Mouse (Mus musculus): ENCODE measurements at regions not wholly inside any gene's neighbourhood (a gene's known extent, or its start where the extent isn't known, plus 50 kb on each side); places are given as distances from the start of the nearest gene placed in this dataset.

- no peak for DNase-seq (ENCODE audit: extremely low spot score)
Observed at GRCm38 (mm10) chr15:27258984-27259853, 207.3 kb upstream of the Ank start.

- no peak for DNase-seq (ENCODE audit: extremely low spot score)
Observed at GRCm38 (mm10) chr15:27259854-27260191, 206.7 kb upstream of the Ank start.

DNA sequence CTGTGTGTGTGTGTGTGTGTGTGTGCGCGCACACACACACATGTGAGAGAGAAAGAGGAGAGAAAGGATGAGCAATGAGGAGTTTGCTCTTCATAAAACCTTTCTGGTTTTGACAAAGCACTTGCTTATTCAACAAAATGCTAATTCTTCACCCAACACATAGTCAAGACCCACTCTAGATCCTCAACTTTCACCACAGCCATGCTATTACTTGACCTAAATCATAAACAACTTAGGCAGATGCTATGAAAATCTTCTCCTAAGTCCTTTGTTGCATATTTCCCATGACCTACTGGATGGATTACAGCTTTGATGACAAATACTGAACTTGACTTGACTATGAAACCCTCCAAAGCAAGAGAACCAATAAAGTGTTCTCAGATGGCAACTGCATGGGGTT is 196.3 kb upstream of the Ank start:
- no peak for DNase-seq (ENCODE audit: extremely low spot score)

GRCm38 (mm10) chr15:27282279-27282678 is 184.2 kb upstream of the Ank start:
- no peak for DNase-seq (ENCODE audit: extremely low spot score)

- DNase-seq (ENCODE audit: extremely low spot score), result no peak
Observed at GRCm38 (mm10) chr15:27303856-27304255, 162.6 kb upstream of the Ank start.

DNA sequence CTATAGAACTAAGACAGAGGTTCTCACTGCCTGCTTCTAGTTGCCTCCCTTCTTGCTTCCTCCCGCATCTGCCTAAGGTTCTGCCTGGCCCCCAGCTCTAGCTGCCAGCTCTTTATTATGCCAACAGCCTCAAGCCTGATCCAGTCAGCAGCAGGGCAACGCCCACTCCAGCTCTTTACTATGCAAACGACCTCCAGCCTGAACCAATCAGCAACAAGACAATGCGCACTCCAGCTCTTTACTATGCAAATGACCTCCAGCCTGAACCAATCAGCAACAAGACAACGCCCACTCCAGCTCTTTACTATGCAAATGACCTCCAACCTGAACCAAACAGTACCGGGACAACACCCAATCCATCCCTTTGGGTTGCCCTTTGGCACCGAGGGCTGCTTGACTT is 162.2 kb upstream of the Ank start:
- DNase-seq (ENCODE audit: extremely low spot score), result no peak

GRCm38 (mm10) chr15:27305035-27305434 is 161.4 kb upstream of the Ank start:
- no peak for DNase-seq (ENCODE audit: extremely low spot score)

DNA sequence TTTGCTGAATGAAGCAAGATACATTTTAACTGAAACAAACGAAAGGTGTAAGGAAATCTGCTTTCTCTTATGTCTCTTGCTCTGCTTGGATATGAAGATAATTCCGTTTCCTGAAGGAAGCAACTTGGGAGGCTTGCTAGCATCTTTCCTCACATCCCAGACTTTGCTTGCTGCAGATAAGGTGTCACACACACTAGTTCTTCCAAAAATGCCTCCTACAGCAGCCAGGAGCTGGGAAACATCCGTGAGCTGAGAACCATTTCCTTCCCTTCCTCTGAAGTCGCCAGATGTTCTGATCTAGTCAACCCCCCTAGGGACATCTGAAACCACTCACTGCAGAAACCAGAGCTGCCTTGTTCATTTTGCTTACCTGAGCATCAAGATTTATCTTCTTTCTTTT is 157.8 kb upstream of the Ank start:
- no peak for DNase-seq (ENCODE audit: extremely low spot score)

- peak; percentile 46 for DNase-seq (ENCODE audit: extremely low spot score)
Observed at GRCm38 (mm10) chr15:27315964-27316745, 150.3 kb upstream of the Ank start.

DNA sequence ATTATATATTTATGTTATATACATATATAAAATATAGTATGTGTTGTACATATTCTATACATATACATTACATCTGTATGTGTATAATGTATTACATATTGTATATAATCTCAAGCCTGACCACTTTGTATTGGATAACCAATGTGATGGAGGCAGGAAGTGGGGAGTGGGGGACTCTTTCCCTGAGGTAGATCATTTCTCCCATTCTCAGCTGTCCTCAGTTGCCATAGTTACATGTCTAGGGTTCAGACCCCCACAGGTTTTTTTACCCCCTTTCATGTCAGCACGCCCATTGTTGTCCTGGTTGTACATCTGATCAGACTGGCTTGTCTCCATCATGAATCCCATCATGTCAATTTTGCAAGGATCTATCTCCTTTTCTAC is 149.7 kb upstream of the Ank start:
- no peak for DNase-seq (ENCODE audit: extremely low spot score)

DNA sequence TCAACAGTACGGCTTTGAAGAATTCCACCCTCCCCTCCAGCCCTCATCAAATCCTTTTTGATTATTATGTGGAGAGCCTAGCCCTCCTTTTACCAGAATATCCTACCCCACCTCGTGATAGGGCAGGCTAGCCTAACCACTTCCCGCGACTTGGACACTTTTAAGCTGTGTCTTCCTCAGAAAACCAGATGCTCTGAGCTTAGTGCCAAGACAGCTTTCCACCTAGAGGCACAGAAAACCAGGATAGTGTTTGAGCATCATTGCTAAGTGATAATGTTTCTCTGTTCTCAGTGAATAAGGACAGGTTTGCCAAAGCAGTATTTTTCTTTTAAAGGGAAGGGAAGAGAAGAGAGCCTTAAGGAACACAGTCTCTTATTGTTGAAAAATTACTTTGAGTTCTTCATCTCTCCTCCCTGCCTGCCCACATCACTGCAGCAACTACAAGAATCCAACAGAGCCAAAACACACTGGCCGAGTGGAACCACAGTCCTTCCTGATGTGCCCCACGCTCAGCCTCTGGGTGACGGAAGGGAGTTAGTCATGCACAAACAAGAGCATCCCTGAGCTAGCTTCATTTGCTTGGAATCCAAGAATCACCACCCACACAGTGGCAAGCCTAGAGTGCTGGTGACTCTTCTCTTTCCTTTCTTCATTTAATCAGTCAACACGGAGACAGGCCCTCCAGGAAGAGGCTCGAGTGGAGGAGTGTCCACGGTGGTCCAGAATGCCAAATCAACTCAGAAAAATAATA is 144.4 kb upstream of the Ank start:
- no peak for DNase-seq (ENCODE audit: extremely low spot score)

DNA sequence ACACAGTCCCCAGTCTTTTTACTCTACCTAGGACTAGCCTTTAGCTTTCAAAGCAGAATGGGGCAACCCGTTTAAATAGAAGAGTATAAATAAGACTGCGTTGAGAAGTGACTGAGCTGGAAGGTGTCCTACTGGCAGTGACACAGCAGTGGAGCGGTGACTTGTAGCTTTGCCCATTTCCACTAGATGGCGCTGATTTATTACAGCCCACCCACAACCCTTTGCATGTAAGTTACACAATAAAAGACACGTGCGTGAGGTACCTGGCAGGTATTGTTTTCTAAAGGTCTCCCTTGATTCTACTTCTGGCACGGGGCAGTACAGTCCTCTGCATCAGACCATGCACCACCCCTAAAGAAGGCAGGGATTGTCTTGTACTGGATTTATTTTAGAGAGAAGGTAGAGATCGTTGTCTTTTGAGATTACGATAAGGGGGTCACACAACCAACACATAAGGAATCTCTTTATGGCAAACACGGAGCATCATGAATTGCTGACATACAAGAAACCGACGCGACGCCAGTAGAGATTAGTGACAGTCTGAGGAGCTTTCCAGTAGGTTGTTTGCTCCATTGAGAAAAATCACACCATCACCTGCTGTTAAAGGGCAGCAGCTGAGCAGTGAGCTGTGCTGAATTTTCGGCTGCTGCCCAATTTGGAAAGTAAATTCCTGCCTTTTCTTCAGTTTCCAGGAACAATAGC is 140.5 kb upstream of the Ank start:
- DNase-seq (ENCODE audit: extremely low spot score), result peak; percentile 61

- no peak for DNase-seq (ENCODE audit: extremely low spot score)
Observed at GRCm38 (mm10) chr15:27326549-27326876, 140.0 kb upstream of the Ank start.

DNA sequence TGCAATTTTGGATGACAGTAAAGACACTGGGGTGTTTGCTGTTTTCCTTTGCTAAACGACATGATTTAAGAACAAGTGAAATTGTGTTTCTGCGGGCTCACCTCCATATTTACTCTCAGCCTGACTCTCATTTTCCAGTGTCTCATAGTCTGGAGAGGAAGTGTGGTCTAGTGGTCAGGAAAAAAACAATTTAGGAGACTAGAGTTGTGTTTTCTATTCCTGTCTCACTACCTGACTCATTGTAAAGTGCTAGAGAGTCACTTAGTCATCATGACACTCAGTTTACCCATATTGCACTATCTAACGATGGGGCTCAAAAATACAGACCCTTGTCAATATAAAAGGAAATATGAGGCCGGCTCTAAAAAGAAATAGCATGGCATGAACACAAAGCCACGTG is 138.7 kb upstream of the Ank start:
- DNase-seq (ENCODE audit: extremely low spot score), result no peak

DNA sequence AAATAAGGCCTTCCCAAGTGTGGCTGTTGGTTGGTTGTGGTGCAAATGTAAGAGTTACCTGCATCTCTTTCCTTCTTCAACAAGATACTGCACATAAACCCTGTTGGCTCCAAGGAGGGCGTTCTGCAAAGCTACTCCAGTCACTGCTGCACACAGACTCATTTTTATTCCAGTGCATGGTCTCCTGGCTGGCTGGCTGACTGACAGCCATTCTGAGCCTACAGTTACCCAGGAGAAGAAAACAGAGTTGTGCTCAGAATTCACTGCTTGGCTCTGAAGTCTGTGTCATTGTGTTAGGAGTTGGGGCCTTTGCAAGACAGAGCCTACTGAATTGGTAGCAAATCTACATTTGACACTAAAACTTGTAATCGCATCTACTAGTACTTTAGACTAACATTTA is 138.0 kb upstream of the Ank start:
- DNase-seq (ENCODE audit: extremely low spot score), result no peak

DNA sequence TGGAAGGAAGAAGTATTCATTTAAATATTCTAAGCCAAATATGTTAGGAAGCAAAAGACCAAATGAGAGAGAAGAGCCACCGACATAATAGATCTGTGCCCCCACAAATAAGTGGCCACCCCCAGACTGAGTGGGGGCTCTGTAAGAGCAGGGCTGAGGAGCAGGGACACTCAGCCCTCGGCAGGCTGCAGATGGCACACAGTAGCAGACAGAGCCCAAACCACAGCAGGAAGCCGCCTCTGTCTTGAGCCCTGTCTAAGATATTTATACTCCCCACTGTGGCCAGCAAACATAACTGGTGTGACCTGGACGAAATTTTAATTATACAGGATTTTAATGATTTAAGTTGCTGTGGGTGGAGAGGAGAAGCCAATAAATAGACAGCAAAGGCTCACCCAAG is 126.4 kb upstream of the Ank start:
- DNase-seq (ENCODE audit: extremely low spot score), result no peak

GRCm38 (mm10) chr15:27341518-27341976 is 124.9 kb upstream of the Ank start:
- DNase-seq (ENCODE audit: extremely low spot score), result no peak

GRCm38 (mm10) chr15:27358441-27358840 is 108.0 kb upstream of the Ank start:
- DNase-seq (ENCODE audit: extremely low spot score), result no peak

- DNase-seq (ENCODE audit: extremely low spot score), result no peak
Observed at GRCm38 (mm10) chr15:27359271-27359670, 107.2 kb upstream of the Ank start.

DNA sequence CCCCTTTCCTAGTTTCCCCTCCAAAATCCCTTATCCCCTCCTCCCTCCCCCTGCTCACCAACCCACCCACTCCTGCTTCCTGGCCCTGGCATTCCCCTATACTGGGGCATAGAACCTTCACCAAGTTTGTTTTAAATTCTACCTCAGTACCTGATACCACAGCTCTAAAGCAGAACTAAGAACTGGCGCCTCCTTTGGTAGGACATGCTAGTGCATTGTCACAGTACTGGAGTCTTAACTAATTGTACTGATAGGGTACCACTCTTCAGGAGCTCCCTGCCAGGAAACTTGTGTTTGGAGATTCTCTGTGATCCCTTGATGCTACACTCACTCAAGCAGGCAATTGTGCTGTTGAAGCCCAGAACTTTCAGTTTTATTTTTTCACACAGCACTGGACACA is 92.0 kb upstream of the Ank start:
- DNase-seq (ENCODE audit: extremely low spot score), result no peak

GRCm38 (mm10) chr15:27378601-27379094 is 87.8 kb upstream of the Ank start:
- no peak for DNase-seq (ENCODE audit: extremely low spot score)

GRCm38 (mm10) chr15:27380436-27380945 is 86.0 kb upstream of the Ank start:
- DNase-seq (ENCODE audit: extremely low spot score), result no peak
